Mouse (Mus musculus) small intestine, adult 2 months (tissue): Measurements from ENCODE around the gene Alox12b. TPM values are rescaled to one million over a fixed set of nuclear protein-coding genes. Genes with fewer than 3 reads are reported as not detected.
A peak's percentile ranks its signal among the peaks of the same experiment; 100 is the strongest.

Experiments
- H3K27ac ChIP-seq: fragments of 200-500 bp; 2 replicates; pipeline ENCODE4 v1.5.1; 2012; ENCODE audit warnings: low read depth, low read length, control low read depth, inconsistent platforms; ENCODE audit not compliant: insufficient read depth
- H3K27me3 ChIP-seq: fragments of 200-500 bp; 2 replicates; pipeline ENCODE4 v1.6.1; 2012; ENCODE audit warnings: mild to moderate bottlenecking, moderate library complexity, low read length, inconsistent platforms; ENCODE audit not compliant: control insufficient read depth, insufficient read depth
- H3K36me3 ChIP-seq: fragments of 200-500 bp; 2 replicates; pipeline ENCODE4 v1.6.1; 2012; ENCODE audit warnings: mild to moderate bottlenecking, low read length, control low read depth, inconsistent platforms; ENCODE audit not compliant: control insufficient read depth, insufficient read depth
- H3K4me1 ChIP-seq: fragments of 200-500 bp; 2 replicates; pipeline ENCODE4 v1.6.1; 2012; ENCODE audit warnings: low read length, inconsistent platforms, mixed read lengths; ENCODE audit not compliant: control insufficient read depth, insufficient read depth, insufficient read length
- H3K4me3 ChIP-seq: fragments of 200-500 bp; 2 replicates; pipeline ENCODE4 v1.5.1; 2012; ENCODE audit warnings: low read depth, mild to moderate bottlenecking, control low read depth, inconsistent platforms, low read length, moderate library complexity
- CTCF ChIP-seq: fragments of 200-500 bp; IDR thresholded peaks from 2 replicates; pipeline ENCODE4 v1.5.1; 2012; ENCODE audit warnings: low read depth, mild to moderate bottlenecking, control low read depth, inconsistent platforms, low read length, moderate library complexity, mixed read lengths; ENCODE audit not compliant: insufficient replicate concordance, insufficient read length; ENCODE audit errors: extremely low read depth
- POLR2A ChIP-seq: fragments of 200-500 bp; IDR thresholded peaks from 2 replicates; pipeline ENCODE4 v1.6.1; 2012; ENCODE audit warnings: low read depth, mild to moderate bottlenecking, control low read depth, inconsistent platforms, low read length, moderate library complexity
- WGBS: fragments of 180-500 bp; shearing (Covaris S2); methylation state at CpG from one replicate; pipeline ENCODE4 v1.1.7; 2018; 5-methylcytosine and 5-hydroxymethylcytosine counted together
- polyA plus RNA-seq: library from polyadenylated mRNA; depleted of rRNA; stranded (reverse); fragments of >200 nt; gene quantifications from 2 replicates; pipeline ENCODE4 v1.2.3, GENCODE M21; 2012

The Alox12b gene
- polyA plus RNA-seq, 1 experiment: not detected

DNA sequence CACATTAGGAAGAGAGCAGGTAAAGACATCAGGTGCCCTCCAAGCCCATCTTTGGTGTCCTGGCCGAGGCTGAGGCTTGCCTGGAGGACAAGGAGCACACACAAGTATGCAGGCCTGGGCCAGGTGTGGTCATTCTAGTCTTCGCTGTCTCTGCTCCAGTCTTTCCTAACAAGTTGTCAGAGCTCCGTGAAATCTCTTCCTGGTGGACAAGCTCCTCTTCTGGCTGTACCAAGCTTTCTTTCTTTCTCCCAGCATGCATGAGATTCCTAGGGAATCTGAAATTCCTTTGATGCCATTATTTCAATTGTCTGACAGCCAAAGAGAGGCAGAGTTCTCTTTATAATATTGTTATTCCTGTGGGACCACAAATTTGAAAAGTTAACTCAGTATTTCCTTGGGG lies 22.7 kb downstream of the Alox12b start:
- Histone ChIP-seq H3K27me3 (no peaks in the 10 kb centered on the region), H3K36me3 (no peaks in the 10 kb centered on the region), H3K4me1 (no peaks in the 10 kb centered on the region), H3K27ac (no peak overlapping the region), H3K4me3 (no peak overlapping the region)
- WGBS: 50% methylated on average over 3 of the region's 3 CpGs
- TF ChIP-seq POLR2A (no peak), CTCF (no peak)

DNA sequence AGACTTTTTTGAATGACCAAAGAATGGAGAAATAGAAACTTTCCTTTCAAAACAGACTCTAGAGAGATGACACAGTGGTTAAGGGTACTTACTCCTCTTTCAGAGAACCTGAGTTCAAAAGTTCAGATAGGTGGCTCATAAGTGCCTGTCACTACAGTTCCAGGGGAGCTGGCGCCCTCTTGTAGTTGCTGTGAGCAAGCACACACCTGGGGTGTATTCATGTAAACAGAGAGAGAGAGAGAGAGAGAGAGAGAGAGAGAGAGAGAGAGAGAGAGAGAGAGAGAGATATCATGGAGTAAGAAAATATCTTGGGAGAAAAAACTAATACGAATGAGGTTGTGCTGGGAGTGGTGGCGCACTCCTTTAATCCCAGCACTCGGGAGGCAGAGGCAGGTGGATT lies 23.3 kb downstream of the Alox12b start:
- Histone ChIP-seq H3K4me1 (no peaks in the 10 kb centered on the region), H3K36me3 (no peaks in the 10 kb centered on the region), H3K4me3 (no peak overlapping the region), H3K27me3 (no peaks in the 10 kb centered on the region), H3K27ac (no peak overlapping the region)
- TF ChIP-seq CTCF (no peak), POLR2A (no peak)
- 74% methylated on average over 4 of the region's 4 CpGs for WGBS

DNA sequence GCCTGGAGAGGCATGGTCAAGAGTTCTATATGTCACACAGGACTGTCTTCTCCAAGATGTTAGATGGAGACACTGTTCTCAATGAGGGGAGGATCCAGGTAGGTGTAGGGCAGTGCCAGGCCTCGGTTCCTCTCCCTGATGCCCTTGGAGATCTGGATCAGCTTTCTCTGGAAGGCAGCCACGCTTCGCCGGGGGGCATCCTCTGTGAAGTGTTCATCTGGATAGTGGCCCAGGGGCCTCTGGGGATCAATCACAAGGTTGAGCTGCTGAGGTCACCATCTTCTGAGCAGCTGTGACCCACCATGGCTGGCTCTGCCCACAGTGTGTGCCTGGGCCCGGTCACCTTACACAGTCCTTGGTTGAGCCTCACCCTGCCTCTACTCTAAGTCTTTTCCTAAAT lies 28.2 kb downstream of the Alox12b start:
- WGBS: 87% methylated on average over 5 of the region's 5 CpGs
- no peak for TF ChIP-seq CTCF
- TF ChIP-seq POLR2A: no peak
- no peaks in the 10 kb centered on the region for H3K36me3 ChIP-seq
- no peak overlapping the region for H3K4me3 ChIP-seq
- no peaks in the 10 kb centered on the region for H3K4me1 ChIP-seq
- no peaks in the 10 kb centered on the region for H3K27me3 ChIP-seq
- no peak overlapping the region for H3K27ac ChIP-seq

DNA sequence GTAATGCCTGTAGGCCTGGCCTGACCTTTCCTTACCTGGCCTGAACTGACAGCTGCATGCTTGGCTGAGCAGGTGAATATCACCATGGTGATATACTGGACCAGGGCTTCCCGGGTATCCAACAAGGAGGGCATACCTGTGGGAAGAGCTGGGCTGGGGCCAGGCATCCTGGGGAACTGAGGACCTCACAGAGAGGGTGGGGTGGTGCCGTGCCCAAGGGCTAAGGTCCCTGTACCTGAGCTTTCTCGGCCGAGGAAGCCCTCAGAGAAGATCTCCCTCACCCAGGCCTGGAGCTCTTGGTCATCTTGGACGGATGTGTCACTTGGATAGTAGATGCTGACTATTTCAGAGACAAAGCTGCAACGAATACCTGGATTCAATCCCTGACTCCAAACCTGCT lies 29.1 kb downstream of the Alox12b start:
- Histone ChIP-seq H3K4me3 (no peak overlapping the region), H3K27me3 (no peaks in the 10 kb centered on the region), H3K27ac (no peak overlapping the region), H3K36me3 (no peaks in the 10 kb centered on the region), H3K4me1 (no peaks in the 10 kb centered on the region)
- 78% methylated on average over 6 of the region's 6 CpGs for whole genome bisulfite sequencing
- TF ChIP-seq CTCF (no peak), POLR2A (no peak)

DNA sequence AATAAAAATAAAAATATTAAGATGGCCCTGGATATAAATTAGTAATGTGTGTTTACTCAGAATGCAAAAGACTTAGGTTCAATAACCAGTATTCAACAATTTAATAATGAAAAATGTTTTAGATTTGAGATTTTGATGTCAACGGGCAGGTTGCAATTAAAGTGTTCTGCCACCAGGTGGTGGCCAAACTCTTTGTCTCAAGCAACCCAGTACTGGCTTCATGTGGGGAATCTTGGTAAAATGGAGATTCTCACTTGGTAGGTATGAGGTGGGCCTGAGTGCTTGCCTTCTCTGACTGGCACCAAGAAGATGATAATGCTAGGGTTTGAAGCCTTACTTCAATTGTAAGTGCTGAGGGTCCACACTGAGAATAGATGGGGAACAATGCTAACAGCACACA lies 36.1 kb downstream of the Alox12b start:
- Histone ChIP-seq H3K27ac (no peak overlapping the region), H3K4me3 (no peak overlapping the region), H3K4me1 (no peaks in the 10 kb centered on the region), H3K27me3 (peaks cover 15% of the 10 kb centered on the region), H3K36me3 (no peaks in the 10 kb centered on the region)
- TF ChIP-seq CTCF: no peak
- TF ChIP-seq POLR2A: no peak
- 4% methylated on average over 1 of the region's 1 CpGs for WGBS

DNA sequence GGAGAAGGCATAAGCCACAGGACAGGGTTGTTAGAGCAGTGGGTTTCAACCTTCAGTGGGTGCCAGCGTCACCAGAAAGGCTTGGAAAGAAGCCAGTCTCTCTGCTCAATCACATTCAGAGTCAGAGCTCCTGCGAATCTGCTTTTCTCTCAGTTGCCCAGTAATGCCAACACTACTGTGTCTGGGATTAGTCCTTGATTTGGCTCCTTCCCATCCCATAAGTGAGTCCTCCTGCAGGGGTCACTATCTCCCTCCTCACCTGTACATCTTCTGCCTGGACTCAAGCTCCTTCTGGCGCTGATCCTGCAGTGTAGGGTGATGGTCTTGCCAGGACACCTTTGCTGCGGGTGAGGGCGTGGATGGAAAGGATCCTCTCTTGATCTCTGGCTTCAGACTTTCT lies 40.0 kb downstream of the Alox12b start:
- no peaks in the 10 kb centered on the region for H3K4me1 ChIP-seq
- no peaks in the 10 kb centered on the region for H3K36me3 ChIP-seq
- no peak overlapping the region for H3K27ac ChIP-seq
- 8% methylated on average over 5 of the region's 5 CpGs for WGBS
- no peak for TF ChIP-seq POLR2A
- TF ChIP-seq CTCF: no peak
- no peak overlapping the region; the same call in 1 of the 2 replicates for H3K4me3 ChIP-seq
- H3K27me3 ChIP-seq: peaks cover 17% of the 10 kb centered on the region

DNA sequence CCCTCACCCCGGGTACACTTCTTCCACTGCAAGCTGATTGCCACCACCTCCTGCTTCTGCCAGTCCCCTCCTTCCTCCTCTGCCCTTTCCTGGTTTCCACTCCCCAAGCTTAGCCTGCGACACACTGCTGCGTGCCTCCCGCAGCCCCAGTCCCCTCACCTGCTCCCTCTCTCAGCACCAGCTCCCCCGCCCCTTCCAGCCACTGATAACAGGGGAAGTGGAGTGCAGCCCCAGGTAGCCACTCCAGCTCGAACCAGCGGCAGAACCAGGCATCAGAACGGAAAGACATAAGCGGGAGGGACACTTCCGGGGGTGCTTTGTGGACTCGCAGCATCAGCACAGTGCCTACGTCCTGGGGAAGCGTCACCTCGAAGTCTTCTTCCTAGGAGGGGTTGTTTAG lies 40.4 kb downstream of the Alox12b start:
- Histone ChIP-seq H3K27me3 (peaks cover 17% of the 10 kb centered on the region), H3K4me3 (peak overlapping the region; percentile 11), H3K4me1 (no peaks in the 10 kb centered on the region), H3K27ac (no peak overlapping the region), H3K36me3 (no peaks in the 10 kb centered on the region)
- 1% methylated on average over 14 of the region's 14 CpGs for WGBS
- TF ChIP-seq POLR2A (no peak), CTCF (no peak)

DNA sequence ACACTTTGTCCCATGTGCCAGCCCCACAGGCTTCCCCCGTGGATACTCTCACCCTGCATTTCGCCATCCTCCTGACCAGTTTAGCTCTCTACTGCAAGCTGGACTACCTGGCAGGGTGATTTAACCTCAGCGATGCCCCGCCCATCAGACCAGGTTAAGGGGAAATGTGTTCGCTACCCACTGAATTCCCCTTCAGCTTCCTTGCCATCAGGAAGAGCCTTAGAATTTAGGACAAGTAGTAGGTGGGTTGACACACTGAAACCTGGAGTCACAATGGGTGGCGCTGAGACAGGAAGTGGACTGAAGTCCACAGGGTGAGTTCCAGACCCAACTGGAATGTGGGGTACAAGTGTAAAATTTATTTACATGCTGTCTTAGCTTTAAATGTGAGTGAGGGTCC lies 41.0 kb downstream of the Alox12b start, which contains the start of gene Alox8:
Gene Alox8, minus strand, starts transcription at position 101 of the 400 bp plus-strand sequence.
- WGBS: 26% methylated on average over 6 of the region's 6 CpGs
- peak within 1 kb of the TSS; percentile 11 for H3K4me3 ChIP-seq
- TF ChIP-seq CTCF: no peak
- TF ChIP-seq POLR2A: no peak

More for the DNA sequence above, 41.0 kb downstream of the Alox12b start, which contains the start of gene Alox8:
- H3K4me1 ChIP-seq: no peaks in the 10 kb centered on the region
- H3K36me3 ChIP-seq: no peaks in the 10 kb centered on the region
- peaks cover 17% of the 10 kb centered on the region for H3K27me3 ChIP-seq
- H3K27ac ChIP-seq: no peak within 1 kb of the TSS
